Mouse (Mus musculus) stomach, postnatal 0 days (tissue): ENCODE data around the gene Robo2. TPM values are rescaled to one million over a fixed set of nuclear protein-coding genes. Genes with fewer than 3 reads are reported as not detected.
A peak's percentile ranks its signal among the peaks of the same experiment; 100 is the strongest.

Source experiments
- ATAC-seq: fragments of 200-750 bp; cut with Nextera tagmentation; 2 replicates; pipeline ENCODE4 v1.8.0; 2017; ENCODE audit not compliant: low FRiP score, low TSS enrichment
- DNase-seq: peaks from one replicate; pipeline ENCODE4 v3.0.0-alpha.2; 2016; ENCODE audit warnings: low spot score
- H3K27ac ChIP-seq: fragments of 300-500 bp; sonication (generic); replicated peaks from 2 replicates; pipeline ENCODE4 v1.5.1; 2014; ENCODE audit warnings: mild to moderate bottlenecking, control low read depth
- H3K27me3 ChIP-seq: fragments of 300-500 bp; sonication (generic); 2 replicates; pipeline ENCODE4 v1.6.1; 2014; ENCODE audit warnings: low read length; ENCODE audit not compliant: control insufficient read depth, insufficient read depth
- H3K36me3 ChIP-seq: fragments of 300-500 bp; sonication (generic); 2 replicates; pipeline ENCODE4 v1.6.1; 2014; ENCODE audit warnings: low read length, mixed read lengths; ENCODE audit not compliant: control insufficient read depth, insufficient read depth
- H3K4me1 ChIP-seq: fragments of 300-500 bp; sonication (generic); replicated peaks from 2 replicates; pipeline ENCODE4 v1.6.1; 2014; ENCODE audit warnings: antibody characterized with exemption; ENCODE audit not compliant: control insufficient read depth, insufficient read depth
- H3K4me2 ChIP-seq: fragments of 300-500 bp; sonication (generic); replicated peaks from 2 replicates; pipeline ENCODE4 v1.6.1; 2014; ENCODE audit warnings: low read depth, mild to moderate bottlenecking, control low read depth, moderate library complexity
- H3K4me3 ChIP-seq: fragments of 300-500 bp; sonication (generic); 2 replicates; pipeline ENCODE4 v1.5.1; 2014; ENCODE audit warnings: low read depth, low read length, control low read depth
- H3K9ac ChIP-seq: fragments of 300-500 bp; sonication (generic); 2 replicates; pipeline ENCODE4 v1.6.1; 2014; ENCODE audit warnings: mild to moderate bottlenecking, low read length, control low read depth, mixed read lengths
- H3K9me3 ChIP-seq: fragments of 300-500 bp; sonication (generic); 2 replicates; pipeline ENCODE4 v1.6.1; 2016; ENCODE audit warnings: low read length; ENCODE audit not compliant: control insufficient read depth
- CTCF ChIP-seq: IDR thresholded peaks from 2 replicates; pipeline ENCODE4 v1.5.1; 2016; ENCODE audit warnings: antibody characterized with exemption, low read depth, mild to moderate bottlenecking, moderate library complexity
- EP300 ChIP-seq: optimal IDR thresholded peaks from 2 replicates; pipeline ENCODE3; 2016; ENCODE audit warnings: antibody characterized with exemption
- WGBS: fragments of 180-500 bp; shearing (Covaris S2); extraction: QIAGEN DNeasy Blood & Tissue Kit; methylation state at CpG from one replicate; pipeline ENCODE4 v1.1.7; 2014; 5-methylcytosine and 5-hydroxymethylcytosine counted together
- polyA plus RNA-seq: library from polyadenylated mRNA; unstranded; fragments of >200 nt; fragmentation: Nextera tagmentation; extraction: Ambion mirVana; gene quantifications from 2 replicates; pipeline ENCODE4 v1.2.1, GENCODE M21; 2015

Robo2 gene
- 7.1 and 7.3 TPM in 2 replicates for polyA plus RNA-seq

DNA sequence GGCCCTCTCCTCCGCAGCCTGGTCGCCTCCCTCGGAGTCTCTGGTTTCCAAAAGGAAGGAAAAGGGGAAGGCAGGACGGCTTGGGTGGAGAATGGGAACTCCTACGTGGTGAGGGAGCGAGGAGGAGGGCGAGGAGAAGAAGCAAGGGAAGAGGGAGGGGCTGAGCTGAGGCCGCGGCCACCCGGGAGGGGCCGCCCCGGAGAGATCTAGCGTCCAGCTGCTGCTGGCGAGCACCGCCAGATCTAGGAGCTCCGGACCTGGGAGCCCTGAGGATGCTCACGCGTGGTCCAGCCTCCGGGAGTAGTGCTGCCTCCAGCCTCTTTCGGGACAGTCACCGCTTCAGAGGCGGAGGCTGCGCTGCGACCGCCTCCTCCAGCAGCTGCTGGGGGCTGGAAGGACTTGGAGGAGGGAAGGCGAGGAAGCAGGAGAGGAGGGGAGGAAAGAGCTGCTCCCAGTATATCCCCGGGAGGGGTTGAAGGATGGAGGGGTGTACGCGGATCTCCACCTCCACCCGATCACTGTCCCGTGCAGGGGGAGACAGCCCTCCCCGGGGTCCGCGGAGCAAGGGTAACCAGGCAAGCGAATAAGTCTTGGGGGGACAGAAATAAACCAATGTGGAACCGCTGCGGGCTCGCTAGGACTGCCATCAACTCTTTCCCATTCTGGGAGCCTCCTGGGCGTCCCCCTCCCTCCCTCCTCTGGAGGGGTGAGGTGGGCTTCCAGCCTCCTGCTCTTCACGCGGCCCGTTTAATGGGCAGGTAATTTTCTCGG lies at the start of gene Robo2:
Gene Robo2 (minus strand): TSS at position 345 of the 771 bp plus-strand sequence.
- Histone ChIP-seq H3K9ac (peak within 1 kb of the TSS; percentile 51), H3K27ac (no peak within 1 kb of the TSS; the same call in 1 of the 2 replicates), H3K9me3 (no peaks in the 10 kb centered on the region), H3K4me3 (peak within 1 kb of the TSS; percentile 56), H3K4me1 (no peaks in the 10 kb centered on the region), H3K27me3 (no peaks in the 10 kb centered on the region), H3K4me2 (peak within 1 kb of the TSS; percentile 79), H3K36me3 (no peaks in the 10 kb centered on the region)
- ATAC-seq, result peak; percentile 84
- under 1% methylated on average over 42 of the region's 43 CpGs for WGBS
- TF ChIP-seq CTCF, result no peak
- no peak for TF ChIP-seq EP300
- peak; percentile 56 for DNase-seq

- H3K4me2 ChIP-seq, result no peak overlapping the region
- DNase-seq, result no peak
- no peaks in the 10 kb centered on the region for H3K27me3 ChIP-seq
- H3K36me3 ChIP-seq, result no peaks in the 10 kb centered on the region
- no peaks in the 10 kb centered on the region for H3K9me3 ChIP-seq
- no peak overlapping the region for H3K4me3 ChIP-seq
- no peaks in the 10 kb centered on the region for H3K4me1 ChIP-seq
- WGBS, result 34% methylated on average over 3 of the region's 3 CpGs
- no peak for ATAC-seq
- H3K27ac ChIP-seq, result no peak overlapping the region
- TF ChIP-seq CTCF, result no peak
- TF ChIP-seq EP300, result no peak
- H3K9ac ChIP-seq, result no peak overlapping the region
Measured at GRCm38 (mm10) chr16:74458138-74458537, 46.5 kb upstream of the Robo2 start.

DNA sequence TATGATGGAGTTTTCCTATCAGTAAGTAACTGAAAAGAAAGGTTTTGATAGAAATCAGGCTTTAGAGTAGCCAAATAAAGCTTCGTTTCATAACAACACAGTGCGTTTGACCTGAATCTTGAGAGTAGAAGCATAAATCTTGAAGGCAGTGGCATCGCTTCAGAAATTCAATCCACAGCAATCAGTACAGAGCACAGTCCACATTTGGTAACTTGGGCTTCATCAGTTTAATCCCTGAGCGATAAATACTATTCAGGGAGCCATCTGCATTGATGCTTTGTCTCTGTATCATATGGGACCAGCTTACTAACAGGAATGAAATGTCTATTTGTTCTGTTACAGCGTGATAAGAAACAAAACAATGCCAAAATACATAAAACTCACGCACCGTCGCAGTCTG lies 46.1 kb upstream of the Robo2 start:
- TF ChIP-seq CTCF, result no peak
- TF ChIP-seq EP300, result no peak
- Histone ChIP-seq H3K27ac (no peak overlapping the region), H3K9me3 (no peaks in the 10 kb centered on the region), H3K4me2 (no peak overlapping the region), H3K9ac (no peak overlapping the region), H3K4me3 (no peak overlapping the region), H3K27me3 (no peaks in the 10 kb centered on the region), H3K36me3 (no peaks in the 10 kb centered on the region), H3K4me1 (no peaks in the 10 kb centered on the region)
- WGBS, result 47% methylated on average over 8 of the region's 8 CpGs
- DNase-seq (no peak), ATAC-seq (no peak)

GRCm38 (mm10) chr16:74456808-74457470 lies 45.3 kb upstream of the Robo2 start:
- Histone ChIP-seq H3K27me3 (no peaks in the 10 kb centered on the region), H3K4me3 (no peak overlapping the region), H3K9ac (no peak overlapping the region), H3K27ac (no peak overlapping the region), H3K36me3 (no peaks in the 10 kb centered on the region), H3K9me3 (no peaks in the 10 kb centered on the region), H3K4me2 (no peak overlapping the region), H3K4me1 (no peaks in the 10 kb centered on the region)
- WGBS, result 87% methylated on average over 5 of the region's 5 CpGs
- no peak for TF ChIP-seq CTCF
- no peak for TF ChIP-seq EP300
- ATAC-seq (no peak), DNase-seq (no peak)

DNA sequence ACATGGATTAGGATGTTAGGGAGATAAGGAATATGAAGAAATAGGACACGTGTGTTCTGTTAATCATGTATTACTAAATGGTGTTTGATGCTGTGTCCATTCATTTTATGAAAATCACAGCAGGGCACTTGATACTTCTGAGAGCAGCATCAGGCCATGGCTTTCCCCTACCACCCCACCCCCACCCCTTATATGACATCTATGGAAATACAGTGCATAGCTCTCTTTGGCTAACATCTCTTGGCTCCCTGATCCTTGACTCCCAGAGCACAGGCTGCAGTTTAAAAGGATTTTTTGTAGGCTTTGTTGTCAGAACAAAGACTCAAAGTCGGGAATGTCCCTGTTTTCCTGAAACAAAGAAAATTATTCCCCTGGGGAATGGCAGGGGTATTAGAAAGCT lies 43.6 kb upstream of the Robo2 start:
- TF ChIP-seq EP300, result no peak
- Histone ChIP-seq H3K4me3 (no peak overlapping the region), H3K9me3 (no peaks in the 10 kb centered on the region), H3K36me3 (no peaks in the 10 kb centered on the region), H3K4me2 (no peak overlapping the region), H3K27me3 (no peaks in the 10 kb centered on the region), H3K9ac (no peak overlapping the region), H3K4me1 (no peaks in the 10 kb centered on the region), H3K27ac (no peak overlapping the region)
- 58% methylated on average over 2 of the region's 2 CpGs for WGBS
- ATAC-seq, result no peak
- no peak for DNase-seq

DNA sequence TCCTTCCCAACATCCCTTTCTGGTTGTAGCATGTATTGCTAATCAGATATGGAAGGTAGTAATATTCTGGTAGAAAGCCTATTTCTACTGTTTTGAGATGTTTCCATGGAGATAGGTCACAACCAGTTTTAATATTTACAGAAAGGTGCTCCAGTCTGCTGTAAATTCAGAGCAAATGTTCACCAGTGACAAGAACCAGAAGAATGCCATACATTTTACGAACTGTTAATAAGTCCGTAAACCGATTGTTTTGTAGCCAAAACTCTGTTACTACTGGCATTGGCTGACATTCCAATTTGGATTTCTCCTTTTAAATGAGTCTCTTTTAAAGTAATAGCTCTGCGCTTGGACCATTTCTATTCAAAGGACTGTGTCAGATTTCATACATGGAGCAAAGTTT lies 36.4 kb upstream of the Robo2 start:
- H3K9ac ChIP-seq, result no peak overlapping the region
- H3K4me1 ChIP-seq, result no peaks in the 10 kb centered on the region
- H3K27me3 ChIP-seq, result no peaks in the 10 kb centered on the region
- no peak overlapping the region for H3K4me3 ChIP-seq
- 74% methylated on average over 4 of the region's 4 CpGs for WGBS
- H3K4me2 ChIP-seq, result no peak overlapping the region
- H3K36me3 ChIP-seq, result no peaks in the 10 kb centered on the region
- DNase-seq (no peak), ATAC-seq (no peak)
- no peak overlapping the region for H3K27ac ChIP-seq
- TF ChIP-seq CTCF (no peak), EP300 (no peak)
- H3K9me3 ChIP-seq, result no peaks in the 10 kb centered on the region
